In the genomic region with DNA sequence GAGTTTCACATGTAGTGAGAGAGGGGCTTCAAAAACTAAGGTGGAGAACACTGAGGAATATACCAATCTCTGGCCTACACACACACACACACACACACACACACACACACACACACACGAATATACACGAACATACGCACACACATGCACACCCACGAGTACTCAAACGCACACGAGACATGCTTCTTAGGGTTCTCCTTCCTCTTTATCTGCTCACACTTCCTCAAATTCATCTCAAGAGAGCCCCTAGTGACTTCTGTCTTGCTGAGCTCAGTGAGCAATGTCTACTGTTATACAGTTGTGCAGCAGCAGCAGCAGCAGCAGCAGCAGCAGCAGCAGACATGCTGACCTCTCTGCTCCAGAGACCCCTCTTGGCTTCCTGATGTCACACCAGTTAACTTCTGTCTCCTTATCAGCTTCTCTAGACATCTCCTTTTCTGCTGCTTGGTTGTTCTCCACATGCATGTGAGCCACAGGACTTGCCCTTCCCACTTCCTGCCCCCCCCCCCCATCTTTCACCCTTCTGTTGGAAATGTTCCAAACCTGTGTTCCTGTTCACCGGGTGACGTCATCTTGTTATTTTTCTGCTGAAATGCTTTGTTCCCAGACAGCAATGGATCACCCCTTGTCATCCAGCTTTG, we compare ENCODE assay signal across 13 mouse cellular contexts.
A peak's percentile ranks its signal among the peaks of the same experiment; 100 is the strongest.
DNase-seq lines count a peak whose midpoint lies in the region; ATAC-seq and TF ChIP-seq lines count a peak whose summit lies in the region.
"Had no signal": no experiment of that assay in that cellular context is flagged by ENCODE, and none has a peak within 500 bp of the region (broad histone marks: within the 10 kb centered on the region; RNA-seq: fewer than 3 reads in every experiment).

No protein-coding gene starts in this region.

- WGBS in intestine, embryonic 14.5 days, result 79% methylated on average over 8 of the region's 8 CpGs
- 68% methylated on average over 8 of the region's 8 CpGs for WGBS in intestine, postnatal 0 days
- WGBS in liver, embryonic 13.5 days (ENCODE audit: insufficient replicate concordance), result 26% methylated on average over 8 of the region's 8 CpGs
- WGBS in hindbrain, embryonic 13.5 days, result 72% methylated on average over 8 of the region's 8 CpGs

- no peak for TF ChIP-seq CTCF in intestine, postnatal 0 days (IDR thresholded peaks at IDR 0.05; ENCODE audit: low read depth)
- TF ChIP-seq CTCF in CH12.LX (conservative IDR thresholded peaks at IDR 0.05 in 1 of 2, IDR thresholded peaks at IDR 0.05 in 1 of 2; ENCODE audit: low read depth in 2 of 2, low read length in 2 of 2), result no peak

- H3K79me2 ChIP-seq in CH12.LX (replicated peaks; ENCODE audit: control insufficient read depth, extremely low read depth, insufficient read depth, poor library complexity, severe bottlenecking), result no peaks in the 10 kb centered on the region

- dilution Hi-C loops in CH12.LX (cut with MboI; ENCODE audit: extremely low pct_ligation_motif_present, extremely low pct_unique_long_range_greater_than_20kb, low sequenced_read_pairs), result no loop called here

- in situ Hi-C loops in CH12.LX (cut with MboI; ENCODE audit: low pct_ligation_motif_present, low pct_unique_long_range_greater_than_20kb, low sequenced_read_pairs), result no loop called here

- no peak for TF ChIP-seq POLR2A in CH12.LX (IDR thresholded peaks at IDR 0.05; ENCODE audit: low read depth, low read length)

- H3K36me3 ChIP-seq in intestine, embryonic 14.5 days (ENCODE audit: control insufficient read depth, insufficient read depth, low read length), result no peaks in the 10 kb centered on the region
- no peaks in the 10 kb centered on the region for H3K36me3 ChIP-seq in intestine, postnatal 0 days (ENCODE audit: control insufficient read depth, insufficient read depth)
- H3K36me3 ChIP-seq in CH12.LX (replicated peaks in 1 of 2; ENCODE audit: control insufficient read depth in 1 of 2, insufficient read depth in 1 of 2, low read length in 1 of 2), result no peaks in the 10 kb centered on the region
- no peaks in the 10 kb centered on the region for H3K36me3 ChIP-seq in liver, embryonic 13.5 days
- no peaks in the 10 kb centered on the region for H3K36me3 ChIP-seq in hindbrain, embryonic 13.5 days
- H3K36me3 ChIP-seq: liver, embryonic 15.5 days; midbrain, embryonic 13.5 days had no signal

- peak; percentile 47 for DNase-seq in intestine, embryonic 14.5 days (ENCODE audit: low spot score)
- DNase-seq in 416B (ENCODE audit: low read depth) (peak; percentile 17), CH12.LX (ENCODE audit: extremely low read depth) (peak; percentile 85)
- DNase-seq in liver, embryonic 13.5 days, result no peak
- DNase-seq in gastrocnemius, postnatal 4 days (ENCODE audit: low spot score in 2 of 2), result no peak
- DNase-seq in ovary, adult 18-20 months (ENCODE audit: low spot score), result no peak
- DNase-seq: kidney, postnatal 25 days; layer of hippocampus, postnatal 36 days had no signal

- H3K4me2 ChIP-seq in intestine, embryonic 14.5 days (ENCODE audit: low read length), result no peak overlapping the region
- no peak overlapping the region for H3K4me2 ChIP-seq in intestine, postnatal 0 days (replicated peaks; ENCODE audit: low read depth)
- no peak overlapping the region for H3K4me2 ChIP-seq in CH12.LX (ENCODE audit: insufficient read depth, low read depth, poor library complexity, severe bottlenecking)
- H3K4me2 ChIP-seq in liver, embryonic 13.5 days, result no peak overlapping the region
- no peak overlapping the region for H3K4me2 ChIP-seq in hindbrain, embryonic 13.5 days
- H3K4me2 ChIP-seq: heart, embryonic 11.5 days; liver, embryonic 15.5 days; midbrain, embryonic 13.5 days had no signal

- H3K4me1 ChIP-seq in intestine, embryonic 14.5 days (replicated peaks; ENCODE audit: control insufficient read depth, insufficient read depth, low read length), result no peaks in the 10 kb centered on the region
- H3K4me1 ChIP-seq in intestine, postnatal 0 days (replicated peaks; ENCODE audit: control insufficient read depth, insufficient read depth, low read length), result no peaks in the 10 kb centered on the region
- H3K4me1 ChIP-seq in CH12.LX (ENCODE audit: control insufficient read depth in 1 of 2, insufficient read depth in 2 of 2), result peaks cover 2 to 37% of the 10 kb centered on the region in 2 experiments; a peak in 2 of 4 replicates
- no peaks in the 10 kb centered on the region for H3K4me1 ChIP-seq in liver, embryonic 13.5 days (replicated peaks)
- H3K4me1 ChIP-seq in hindbrain, embryonic 13.5 days (replicated peaks), result peaks cover 2% of the 10 kb centered on the region; the same call in 1 of the 2 replicates
- H3K4me1 ChIP-seq: liver, embryonic 15.5 days had no signal

- no peak overlapping the region for H3K4me3 ChIP-seq in intestine, embryonic 14.5 days (ENCODE audit: low read depth, low read length)
- no peak overlapping the region for H3K4me3 ChIP-seq in intestine, postnatal 0 days (ENCODE audit: low read depth, low read length)
- no peak overlapping the region for H3K4me3 ChIP-seq in CH12.LX (replicated peaks in 1 of 3; ENCODE audit: low read depth in 2 of 3, low read length in 2 of 3, poor library complexity in 1 of 3)
- H3K4me3 ChIP-seq in liver, embryonic 13.5 days (replicated peaks), result no peak overlapping the region
- H3K4me3 ChIP-seq in hindbrain, embryonic 13.5 days, result no peak overlapping the region
- H3K4me3 ChIP-seq: liver, embryonic 15.5 days; midbrain, embryonic 13.5 days had no signal

- no peak overlapping the region for H3K27ac ChIP-seq in intestine, embryonic 14.5 days (ENCODE audit: low read depth)
- no peak overlapping the region for H3K27ac ChIP-seq in intestine, postnatal 0 days (ENCODE audit: low read depth, low read length)
- no peak overlapping the region for H3K27ac ChIP-seq in CH12.LX (ENCODE audit: insufficient read depth, low read depth)
- H3K27ac ChIP-seq in liver, embryonic 13.5 days, result no peak overlapping the region
- no peak overlapping the region for H3K27ac ChIP-seq in hindbrain, embryonic 13.5 days
- H3K27ac ChIP-seq: liver, embryonic 15.5 days; midbrain, embryonic 13.5 days had no signal

- no peak overlapping the region for H3K9ac ChIP-seq in intestine, embryonic 14.5 days (ENCODE audit: low read length)
- H3K9ac ChIP-seq in intestine, postnatal 0 days (ENCODE audit: low read depth, low read length), result no peak overlapping the region
- no peak overlapping the region for H3K9ac ChIP-seq in CH12.LX (ENCODE audit: insufficient read depth, low read depth)
- H3K9ac ChIP-seq in liver, embryonic 13.5 days, result no peak overlapping the region
- no peak overlapping the region for H3K9ac ChIP-seq in hindbrain, embryonic 13.5 days
- H3K9ac ChIP-seq: liver, embryonic 15.5 days; midbrain, embryonic 13.5 days had no signal

- peak; percentile 62 for TF ChIP-seq EP300 in CH12.LX (IDR thresholded peaks at IDR 0.05; ENCODE audit: low read length)

- no peak for ATAC-seq in intestine, embryonic 14.5 days (replicated peaks; ENCODE audit: low FRiP score, low TSS enrichment, low read depth)
- no peak for ATAC-seq in intestine, postnatal 0 days
- peak; percentile 26; the same call in 1 of the 2 replicates for ATAC-seq in liver, embryonic 13.5 days (ENCODE audit: low read depth)
- ATAC-seq in hindbrain, embryonic 13.5 days (ENCODE audit: low FRiP score), result no peak
- ATAC-seq: midbrain, embryonic 13.5 days had no signal

- H3K27me3 ChIP-seq in intestine, embryonic 14.5 days (replicated peaks; ENCODE audit: control insufficient read depth, insufficient read depth, low read length), result no peaks in the 10 kb centered on the region
- H3K27me3 ChIP-seq in intestine, postnatal 0 days (replicated peaks; ENCODE audit: control insufficient read depth, insufficient read depth, low read length), result no peaks in the 10 kb centered on the region
- H3K27me3 ChIP-seq in CH12.LX (replicated peaks), result no peaks in the 10 kb centered on the region
- H3K27me3 ChIP-seq in liver, embryonic 13.5 days, result no peaks in the 10 kb centered on the region
- H3K27me3 ChIP-seq in hindbrain, embryonic 13.5 days, result no peaks in the 10 kb centered on the region
- H3K27me3 ChIP-seq: liver, embryonic 15.5 days; midbrain, embryonic 13.5 days had no signal

- no peaks in the 10 kb centered on the region for H3K9me3 ChIP-seq in intestine, embryonic 14.5 days (ENCODE audit: control insufficient read depth, low read length)
- H3K9me3 ChIP-seq in intestine, postnatal 0 days (ENCODE audit: control insufficient read depth), result no peaks in the 10 kb centered on the region
- H3K9me3 ChIP-seq in CH12.LX (replicated peaks; ENCODE audit: low read length), result peaks cover 12% of the 10 kb centered on the region
- no peaks in the 10 kb centered on the region for H3K9me3 ChIP-seq in liver, embryonic 13.5 days (replicated peaks)
- H3K9me3 ChIP-seq in hindbrain, embryonic 13.5 days, result no peaks in the 10 kb centered on the region
- H3K9me3 ChIP-seq: liver, embryonic 15.5 days; midbrain, embryonic 13.5 days had no signal

- TF ChIP-seq RAD21 in CH12.LX (IDR thresholded peaks at IDR 0.05; ENCODE audit: low read depth, low read length), result no peak

TF ChIP-seq in CH12.LX, 34 proteins besides CTCF, POLR2A, EP300 and RAD21:
- TF ChIP-seq ELF1 (IDR thresholded peaks at IDR 0.05; ENCODE audit: low read depth, low read length) (0 out of 2 replicates have a peak, but pooled peaks have one; percentile 10), E2F4 (IDR thresholded peaks at IDR 0.05; ENCODE audit: insufficient replicate concordance, low read depth, low read length) (no peak), SIN3A (IDR thresholded peaks at IDR 0.05; ENCODE audit: low read length) (no peak), MAX (IDR thresholded peaks at IDR 0.05; ENCODE audit: low read length) (peak; percentile 58; the same call in 1 of the 2 replicates), HCFC1 (IDR thresholded peaks at IDR 0.05; ENCODE audit: low read depth, low read length) (no peak), BHLHE40 (IDR thresholded peaks at IDR 0.05; ENCODE audit: low read depth, low read length) (peak; percentile 80), PAX5 (IDR thresholded peaks at IDR 0.05; ENCODE audit: low read length) (no peak), SMC3 (IDR thresholded peaks at IDR 0.05; ENCODE audit: low read depth, low read length) (no peak), JUN (IDR thresholded peaks at IDR 0.05; ENCODE audit: insufficient read depth, low read depth, low read length) (no peak), MYC (IDR thresholded peaks at IDR 0.05; ENCODE audit: low read depth, low read length) (peak; percentile 74; the same call in 1 of the 2 replicates), IRF4 (IDR thresholded peaks at IDR 0.05; ENCODE audit: low read depth, low read length) (peak; percentile 49), MXI1 (IDR thresholded peaks at IDR 0.05; ENCODE audit: low read depth, low read length) (0 out of 2 replicates have a peak, but pooled peaks have one; percentile 25), ZMIZ1 (IDR thresholded peaks at IDR 0.05; ENCODE audit: low read depth, low read length) (no peak)

Comparison
In these comparisons a context has a peak if more than half of its experiments do, and no peak if none do; other contexts are left out.
1. DNase-seq: peak in intestine, embryonic 14.5 days (single experiment), 416B (single experiment) and CH12.LX (single experiment); none in liver, embryonic 13.5 days (single experiment), gastrocnemius, postnatal 4 days (0 of 2) and ovary, adult 18-20 months (single experiment).